Mouse (Mus musculus) liver, embryonic 14.5 days (tissue): ENCODE data around the gene Bod1l. TPM values are rescaled to one million over a fixed set of nuclear protein-coding genes. Genes with fewer than 3 reads are reported as not detected.

Experiments used
- ATAC-seq: fragments of 200-750 bp; cut with Nextera tagmentation; 2 replicates; pipeline ENCODE4 v1.8.0; 2017; ENCODE audit warnings: moderate number of reproducible peaks, mild to moderate bottlenecking, moderate library complexity; ENCODE audit not compliant: insufficient read depth
- DNase-seq, 3 experiments: peaks; one replicate each; pipeline ENCODE4 v3.0.0-alpha.2; 2012 to 2013; ENCODE audit warnings: low read depth in 3 of 3, low spot score in 3 of 3
- H3K27ac ChIP-seq: fragments of 300-500 bp; sonication (generic); 2 replicates; pipeline ENCODE4 v1.5.1; 2014; ENCODE audit warnings: moderate library complexity, mild to moderate bottlenecking, control low read depth, inconsistent platforms
- H3K27me3 ChIP-seq: fragments of 300-500 bp; sonication (generic); 2 replicates; pipeline ENCODE4 v1.6.1; 2014; ENCODE audit warnings: mild to moderate bottlenecking, low read length, moderate library complexity; ENCODE audit not compliant: control insufficient read depth, insufficient read depth
- H3K36me3 ChIP-seq: fragments of 300-500 bp; sonication (generic); replicated peaks from 2 replicates; pipeline ENCODE4 v1.6.1; 2014; ENCODE audit warnings: low read depth; ENCODE audit not compliant: control insufficient read depth, insufficient read depth
- H3K4me1 ChIP-seq, 2 experiments: fragments of 200-500 bp in 1 of 2; fragments of 300-500 bp in 1 of 2; sonication (generic) in 1 of 2; replicated peaks; 2 replicates each; pipeline ENCODE4 v1.6.1; 2012 to 2014; ENCODE audit warnings: antibody characterized with exemption in 1 of 2, inconsistent platforms in 1 of 2, low read length in 1 of 2; ENCODE audit not compliant: control insufficient read depth in 2 of 2, insufficient read depth in 2 of 2
- H3K4me2 ChIP-seq: fragments of 300-500 bp; sonication (generic); 2 replicates; pipeline ENCODE4 v1.6.1; 2014; ENCODE audit warnings: low read depth, mild to moderate bottlenecking, control low read depth, moderate library complexity
- H3K4me3 ChIP-seq, 2 experiments: fragments of 200-500 bp in 1 of 2; fragments of 300-500 bp in 1 of 2; sonication (generic) in 1 of 2; 2 replicates each; pipeline ENCODE4 v1.5.1; 2012 to 2014; ENCODE audit warnings: low read depth in 2 of 2, low read length in 2 of 2, mild to moderate bottlenecking in 2 of 2, control low read depth in 1 of 2, inconsistent platforms in 1 of 2, moderate library complexity in 1 of 2; ENCODE audit not compliant: insufficient read depth in 1 of 2
- H3K9ac ChIP-seq: fragments of 300-500 bp; sonication (generic); replicated peaks from 2 replicates; pipeline ENCODE4 v1.6.1; 2014; ENCODE audit warnings: mild to moderate bottlenecking, control low read depth, moderate library complexity
- H3K9me3 ChIP-seq: fragments of 300-500 bp; sonication (generic); 2 replicates; pipeline ENCODE4 v1.6.1; 2016; ENCODE audit warnings: low read length, mixed read lengths; ENCODE audit not compliant: control insufficient read depth
- CTCF ChIP-seq: IDR thresholded peaks from 2 replicates; pipeline ENCODE4 v1.5.1; 2016; ENCODE audit warnings: antibody characterized with exemption, low read depth, control low read depth
- EP300 ChIP-seq: IDR thresholded peaks from 2 replicates; pipeline ENCODE4 v1.6.1; 2016; ENCODE audit warnings: antibody characterized with exemption, low read depth
- WGBS: fragments of 180-500 bp; shearing (Covaris S2); extraction: QIAGEN DNeasy Blood & Tissue Kit; methylation state at CpG from one replicate; pipeline ENCODE4 v1.1.7; 2014; ENCODE audit not compliant: insufficient replicate concordance; 5-methylcytosine and 5-hydroxymethylcytosine counted together
- polyA plus RNA-seq, 2 experiments: library from polyadenylated mRNA; depleted of rRNA in 1 of 2; stranded (reverse) in 1 of 2; unstranded in 1 of 2; fragments of >200 nt; fragmentation: Nextera tagmentation in 1 of 2; extraction: Ambion mirVana in 1 of 2; gene quantifications; 2 replicates each; pipeline versions ENCODE4 v1.2.1 to v1.2.3; 2012 to 2014

The Bod1l gene
- polyA plus RNA-seq, 2 experiments: 4.4 to 7.9 TPM

- no peak overlapping the region for H3K4me2 ChIP-seq
- H3K4me1 ChIP-seq: no peaks in the 10 kb centered on the region
- ATAC-seq (peak; percentile 43; the same call in 1 of the 2 replicates), DNase-seq (no peak)
- no peak overlapping the region for H3K27ac ChIP-seq
- no peaks in the 10 kb centered on the region for H3K27me3 ChIP-seq
- no peak overlapping the region for H3K4me3 ChIP-seq
- TF ChIP-seq EP300 (peak; percentile 26; the same call in 1 of the 2 replicates), CTCF (no peak)
- 26% methylated on average over 5 of the region's 5 CpGs for WGBS
- peaks cover 6% of the 10 kb centered on the region for H3K36me3 ChIP-seq
- no peak overlapping the region for H3K9ac ChIP-seq
- H3K9me3 ChIP-seq: no peaks in the 10 kb centered on the region
These were observed 37.9 kb downstream of the Bod1l start for GRCm38 (mm10) chr5:41806176-41806575.

- H3K36me3 ChIP-seq: peaks cover 13% of the 10 kb centered on the region
These were observed 39.0 kb downstream of the Bod1l start for GRCm38 (mm10) chr5:41805085-41805484.

GRCm38 (mm10) chr5:41804643-41805042 lies 39.5 kb downstream of the Bod1l start:
- Histone ChIP-seq H3K9me3 (no peaks in the 10 kb centered on the region), H3K4me2 (no peak overlapping the region), H3K36me3 (peaks cover 11% of the 10 kb centered on the region), H3K4me3 (no peak overlapping the region), H3K4me1 (no peaks in the 10 kb centered on the region), H3K9ac (no peak overlapping the region), H3K27ac (no peak overlapping the region), H3K27me3 (no peaks in the 10 kb centered on the region)
- TF ChIP-seq EP300 (no peak), CTCF (no peak)
- ATAC-seq (no peak), DNase-seq (no peak)
- WGBS: 47% methylated on average over 2 of the region's 2 CpGs

More at GRCm38 (mm10) chr5:41805085-41805484, 39.0 kb downstream of the Bod1l start:
- ATAC-seq: no peak
- H3K4me2 ChIP-seq: no peak overlapping the region
- TF ChIP-seq EP300 (no peak), CTCF (no peak)
- no peak overlapping the region for H3K27ac ChIP-seq
- no peaks in the 10 kb centered on the region for H3K4me1 ChIP-seq
- 76% methylated on average over 2 of the region's 2 CpGs for whole genome bisulfite sequencing
- H3K9ac ChIP-seq: no peak overlapping the region
- DNase-seq: no peak
- H3K4me3 ChIP-seq: no peak overlapping the region
- no peaks in the 10 kb centered on the region for H3K27me3 ChIP-seq
- H3K9me3 ChIP-seq: no peaks in the 10 kb centered on the region

GRCm38 (mm10) chr5:41801622-41802021 lies 42.5 kb downstream of the Bod1l start:
- H3K9ac ChIP-seq: no peak overlapping the region
- H3K9me3 ChIP-seq: no peaks in the 10 kb centered on the region
- no peaks in the 10 kb centered on the region for H3K27me3 ChIP-seq
- WGBS: 87% methylated on average over 2 of the region's 2 CpGs
- DNase-seq: no peak
- no peak overlapping the region for H3K4me3 ChIP-seq
- no peaks in the 10 kb centered on the region for H3K4me1 ChIP-seq
- no peak overlapping the region for H3K27ac ChIP-seq
- peaks cover 17% of the 10 kb centered on the region for H3K36me3 ChIP-seq
- H3K4me2 ChIP-seq: no peak overlapping the region
- TF ChIP-seq EP300: no peak
- no peak for TF ChIP-seq CTCF
- ATAC-seq: no peak

- H3K9ac ChIP-seq: no peak overlapping the region
- ATAC-seq (no peak), DNase-seq (no peak)
- peaks cover 19% of the 10 kb centered on the region for H3K36me3 ChIP-seq
- no peak for TF ChIP-seq CTCF
- TF ChIP-seq EP300: no peak
- H3K4me3 ChIP-seq: no peak overlapping the region
- no peaks in the 10 kb centered on the region for H3K27me3 ChIP-seq
- no peaks in the 10 kb centered on the region for H3K9me3 ChIP-seq
- no peaks in the 10 kb centered on the region for H3K4me1 ChIP-seq
- no peak overlapping the region for H3K27ac ChIP-seq
- no peak overlapping the region for H3K4me2 ChIP-seq
These were observed 49.7 kb downstream of the Bod1l start for GRCm38 (mm10) chr5:41794434-41794833.
